Mouse (Mus musculus): ENCODE data around the gene Arfgap2. TPM values are rescaled to one million over a fixed set of nuclear protein-coding genes. Genes with fewer than 3 reads are reported as not detected.

Arfgap2 gene
- polyA plus RNA-seq, 1 experiment from 2014 or later, result 86.6 TPM

- no peak overlapping the region for H3K4me2 ChIP-seq
- ATAC-seq (ENCODE audit: low FRiP score) (no peak), DNase-seq (ENCODE audit: low spot score, missing footprints) (no peak)
- H3K36me3 ChIP-seq (ENCODE audit: control insufficient read depth, insufficient read depth, low read length), result no peaks in the 10 kb centered on the region
- H3K4me3 ChIP-seq (ENCODE audit: low read depth, low read length), result no peak overlapping the region
- H3K27me3 ChIP-seq (ENCODE audit: control insufficient read depth, insufficient read depth, low read length), result no peaks in the 10 kb centered on the region
- no peak overlapping the region for H3K27ac ChIP-seq (ENCODE audit: low read depth, low read length)
- no peaks in the 10 kb centered on the region for H3K9me3 ChIP-seq (ENCODE audit: control insufficient read depth, low read length)
- no peak overlapping the region for H3K9ac ChIP-seq (ENCODE audit: low read length)
- WGBS, result 87% methylated on average over 3 of the region's 3 CpGs
- H3K4me1 ChIP-seq (ENCODE audit: control insufficient read depth, insufficient read depth, low read length), result no peaks in the 10 kb centered on the region
Observed at GRCm38 (mm10) chr2:91294226-91294625, 29.5 kb downstream of the Arfgap2 start.

- no peak overlapping the region for H3K27ac ChIP-seq (ENCODE audit: low read depth, low read length)
- H3K9me3 ChIP-seq (ENCODE audit: control insufficient read depth, low read length), result no peaks in the 10 kb centered on the region
- no peak for DNase-seq (ENCODE audit: low spot score, missing footprints)
- H3K27me3 ChIP-seq (ENCODE audit: control insufficient read depth, insufficient read depth, low read length), result no peaks in the 10 kb centered on the region
- no peak for ATAC-seq (ENCODE audit: low FRiP score)
- no peak overlapping the region for H3K4me3 ChIP-seq (ENCODE audit: low read depth, low read length)
- no peaks in the 10 kb centered on the region for H3K4me1 ChIP-seq (ENCODE audit: control insufficient read depth, insufficient read depth, low read length)
- H3K9ac ChIP-seq (ENCODE audit: low read length), result no peak overlapping the region
- no peaks in the 10 kb centered on the region for H3K36me3 ChIP-seq (ENCODE audit: control insufficient read depth, insufficient read depth, low read length)
- no peak overlapping the region for H3K4me2 ChIP-seq
- WGBS, result 91% methylated on average over 5 of the region's 5 CpGs
Observed at GRCm38 (mm10) chr2:91295895-91296294, 31.1 kb downstream of the Arfgap2 start.

DNA sequence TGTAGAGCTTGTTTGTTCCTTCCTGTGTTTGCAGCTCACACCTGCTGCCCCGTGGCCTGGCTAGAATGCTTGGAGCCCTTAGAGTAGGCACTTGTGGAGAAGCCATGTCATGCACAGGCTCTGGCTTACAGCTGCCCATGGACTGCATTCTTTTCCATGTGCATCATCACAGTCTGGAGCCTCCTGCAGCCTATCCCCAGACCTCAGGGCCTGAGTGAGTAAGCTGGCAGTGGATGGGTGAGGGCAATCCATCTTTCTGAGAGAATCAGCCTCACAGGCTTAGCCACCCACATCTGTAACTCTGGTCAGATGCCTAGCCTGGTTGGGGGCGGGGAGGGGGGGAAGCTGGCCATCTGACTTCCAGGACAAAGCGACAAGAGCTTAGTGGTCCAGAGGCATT is 34.4 kb downstream of the Arfgap2 start:
- 61% methylated on average over 3 of the region's 3 CpGs for WGBS
- Histone ChIP-seq H3K27me3 (ENCODE audit: control insufficient read depth, insufficient read depth, low read length) (no peaks in the 10 kb centered on the region), H3K4me1 (ENCODE audit: control insufficient read depth, insufficient read depth, low read length) (no peaks in the 10 kb centered on the region), H3K4me3 (ENCODE audit: low read depth, low read length) (no peak overlapping the region), H3K9me3 (ENCODE audit: control insufficient read depth, low read length) (no peaks in the 10 kb centered on the region), H3K9ac (ENCODE audit: low read length) (no peak overlapping the region; the same call in 1 of the 2 replicates), H3K27ac (ENCODE audit: low read depth, low read length) (no peak overlapping the region; the same call in 1 of the 2 replicates), H3K36me3 (ENCODE audit: control insufficient read depth, insufficient read depth, low read length) (no peaks in the 10 kb centered on the region), H3K4me2 (no peak overlapping the region)
- ATAC-seq (ENCODE audit: low FRiP score), result no peak
- DNase-seq (ENCODE audit: low spot score, missing footprints), result no peak

GRCm38 (mm10) chr2:91300784-91301183 is 36.0 kb downstream of the Arfgap2 start:
- H3K4me2 ChIP-seq, result no peak overlapping the region
- H3K27ac ChIP-seq (ENCODE audit: low read depth, low read length), result no peak overlapping the region
- H3K9ac ChIP-seq (ENCODE audit: low read length), result no peak overlapping the region
- no peaks in the 10 kb centered on the region for H3K9me3 ChIP-seq (ENCODE audit: control insufficient read depth, low read length)
- H3K36me3 ChIP-seq (ENCODE audit: control insufficient read depth, insufficient read depth, low read length), result 0 out of 2 replicates have a peak, but pooled peaks cover 3% of the 10 kb centered on the region
- no peak overlapping the region for H3K4me3 ChIP-seq (ENCODE audit: low read depth, low read length)
- H3K27me3 ChIP-seq (ENCODE audit: control insufficient read depth, insufficient read depth, low read length), result no peaks in the 10 kb centered on the region
- DNase-seq (ENCODE audit: low spot score, missing footprints) (no peak), ATAC-seq (ENCODE audit: low FRiP score) (no peak)
- 92% methylated on average over 2 of the region's 2 CpGs for WGBS
- H3K4me1 ChIP-seq (ENCODE audit: control insufficient read depth, insufficient read depth, low read length), result no peaks in the 10 kb centered on the region

DNA sequence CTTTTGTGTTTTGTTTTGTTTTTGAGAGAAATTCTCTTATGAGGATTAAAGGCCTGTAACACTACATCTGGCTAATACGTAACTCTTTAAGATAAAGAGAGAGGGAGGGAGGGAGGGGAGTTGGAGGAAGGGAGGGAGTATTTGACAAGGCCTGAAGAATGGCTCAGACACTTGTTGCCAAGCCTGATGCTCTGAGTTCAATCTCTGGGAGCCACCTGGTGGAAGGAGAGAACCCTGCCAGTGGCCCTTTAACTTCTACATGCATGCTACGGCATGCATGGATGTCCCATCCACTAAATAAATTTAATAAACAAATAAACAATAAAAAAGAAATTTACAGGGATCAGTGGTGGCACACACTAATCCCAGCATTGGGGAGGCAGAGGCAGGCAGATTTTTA is 37.1 kb downstream of the Arfgap2 start:
- Histone ChIP-seq H3K4me1 (ENCODE audit: control insufficient read depth, insufficient read depth, low read length) (no peaks in the 10 kb centered on the region), H3K4me3 (ENCODE audit: low read depth, low read length) (no peak overlapping the region), H3K4me2 (no peak overlapping the region), H3K9ac (ENCODE audit: low read length) (no peak overlapping the region), H3K27ac (ENCODE audit: low read depth, low read length) (no peak overlapping the region), H3K27me3 (ENCODE audit: control insufficient read depth, insufficient read depth, low read length) (no peaks in the 10 kb centered on the region), H3K9me3 (ENCODE audit: control insufficient read depth, low read length) (no peaks in the 10 kb centered on the region), H3K36me3 (ENCODE audit: control insufficient read depth, insufficient read depth, low read length) (0 out of 2 replicates have a peak, but pooled peaks cover 3% of the 10 kb centered on the region)
- DNase-seq (ENCODE audit: low spot score, missing footprints), result no peak
- ATAC-seq (ENCODE audit: low FRiP score), result no peak
- WGBS, result 86% methylated on average over 2 of the region's 2 CpGs

DNA sequence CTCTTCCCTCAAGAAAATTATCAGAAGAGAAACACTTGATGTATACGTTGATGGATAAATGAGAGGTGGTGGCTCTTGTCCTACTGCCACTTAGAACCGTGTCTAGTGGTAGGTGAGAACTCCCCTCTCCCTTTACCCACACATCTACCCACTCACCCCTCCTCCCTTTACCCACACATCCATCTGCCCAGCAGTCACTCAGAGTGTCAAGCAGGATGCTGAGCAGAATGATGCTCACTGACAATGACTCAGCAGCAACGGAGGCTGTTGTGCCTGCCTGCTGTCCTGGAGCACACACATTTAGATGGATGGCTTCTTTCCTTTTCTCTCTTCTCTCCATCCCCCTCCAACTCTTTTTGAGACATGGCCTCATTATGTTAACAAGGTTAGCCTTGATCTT is 38.1 kb downstream of the Arfgap2 start:
- Histone ChIP-seq H3K27ac (ENCODE audit: low read depth, low read length) (no peak overlapping the region), H3K4me2 (no peak overlapping the region), H3K4me1 (ENCODE audit: control insufficient read depth, insufficient read depth, low read length) (no peaks in the 10 kb centered on the region), H3K9me3 (ENCODE audit: control insufficient read depth, low read length) (no peaks in the 10 kb centered on the region), H3K27me3 (ENCODE audit: control insufficient read depth, insufficient read depth, low read length) (no peaks in the 10 kb centered on the region), H3K9ac (ENCODE audit: low read length) (no peak overlapping the region), H3K36me3 (ENCODE audit: control insufficient read depth, insufficient read depth, low read length) (0 out of 2 replicates have a peak, but pooled peaks cover 3% of the 10 kb centered on the region), H3K4me3 (ENCODE audit: low read depth, low read length) (no peak overlapping the region)
- ATAC-seq (ENCODE audit: low FRiP score) (no peak), DNase-seq (ENCODE audit: low spot score, missing footprints) (no peak)
- WGBS, result 92% methylated on average over 3 of the region's 3 CpGs

GRCm38 (mm10) chr2:91305926-91306325 is 41.2 kb downstream of the Arfgap2 start:
- H3K27ac ChIP-seq (ENCODE audit: low read depth, low read length), result no peak overlapping the region
- H3K4me1 ChIP-seq (ENCODE audit: control insufficient read depth, insufficient read depth, low read length), result no peaks in the 10 kb centered on the region
- H3K4me3 ChIP-seq (ENCODE audit: low read depth, low read length), result no peak overlapping the region
- DNase-seq (ENCODE audit: low spot score, missing footprints) (no peak), ATAC-seq (ENCODE audit: low FRiP score) (no peak)
- no peak overlapping the region for H3K4me2 ChIP-seq
- WGBS, result 94% methylated on average over 9 of the region's 9 CpGs
- no peaks in the 10 kb centered on the region for H3K9me3 ChIP-seq (ENCODE audit: control insufficient read depth, low read length)
- H3K9ac ChIP-seq (ENCODE audit: low read length), result no peak overlapping the region
- 0 out of 2 replicates have a peak, but pooled peaks cover 3% of the 10 kb centered on the region for H3K36me3 ChIP-seq (ENCODE audit: control insufficient read depth, insufficient read depth, low read length)
- no peaks in the 10 kb centered on the region for H3K27me3 ChIP-seq (ENCODE audit: control insufficient read depth, insufficient read depth, low read length)

- Histone ChIP-seq H3K9ac (ENCODE audit: low read length) (no peak overlapping the region), H3K36me3 (ENCODE audit: control insufficient read depth, insufficient read depth, low read length) (0 out of 2 replicates have a peak, but pooled peaks cover 3% of the 10 kb centered on the region), H3K4me1 (ENCODE audit: control insufficient read depth, insufficient read depth, low read length) (no peaks in the 10 kb centered on the region), H3K9me3 (ENCODE audit: control insufficient read depth, low read length) (no peaks in the 10 kb centered on the region), H3K4me2 (no peak overlapping the region), H3K27ac (ENCODE audit: low read depth, low read length) (no peak overlapping the region), H3K27me3 (ENCODE audit: control insufficient read depth, insufficient read depth, low read length) (no peaks in the 10 kb centered on the region), H3K4me3 (ENCODE audit: low read depth, low read length) (no peak overlapping the region)
- DNase-seq (ENCODE audit: low spot score, missing footprints) (no peak), ATAC-seq (ENCODE audit: low FRiP score) (no peak)
Observed at GRCm38 (mm10) chr2:91306589-91306988, 41.8 kb downstream of the Arfgap2 start.

DNA sequence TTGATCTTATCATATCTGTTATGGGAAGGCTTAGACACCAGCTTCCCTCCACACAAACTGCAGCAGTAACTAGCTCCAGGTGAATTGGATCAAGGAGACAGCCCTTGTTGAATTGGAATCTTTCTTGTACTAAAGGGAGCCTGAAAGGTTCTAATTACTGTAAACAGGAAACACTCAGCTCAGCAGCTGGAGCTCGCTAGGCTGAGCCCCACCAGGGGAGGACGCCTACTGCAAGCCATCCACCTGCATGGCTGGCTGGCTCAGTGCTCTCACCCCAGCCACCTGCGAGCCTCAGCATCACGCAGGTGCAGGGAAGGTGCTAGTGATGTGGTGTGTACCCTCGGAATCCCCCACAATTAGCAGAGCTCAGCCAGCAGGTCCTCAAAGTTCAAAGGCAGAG is 43.9 kb downstream of the Arfgap2 start:
- Histone ChIP-seq H3K27me3 (ENCODE audit: control insufficient read depth, insufficient read depth, low read length) (no peaks in the 10 kb centered on the region), H3K4me3 (ENCODE audit: low read depth, low read length) (no peak overlapping the region), H3K27ac (ENCODE audit: low read depth, low read length) (no peak overlapping the region), H3K9me3 (ENCODE audit: control insufficient read depth, low read length) (no peaks in the 10 kb centered on the region), H3K4me1 (ENCODE audit: control insufficient read depth, insufficient read depth, low read length) (peaks cover 13% of the 10 kb centered on the region), H3K9ac (ENCODE audit: low read length) (no peak overlapping the region), H3K4me2 (no peak overlapping the region), H3K36me3 (ENCODE audit: control insufficient read depth, insufficient read depth, low read length) (0 out of 2 replicates have a peak, but pooled peaks cover 3% of the 10 kb centered on the region)
- WGBS, result 53% methylated on average over 5 of the region's 5 CpGs
- ATAC-seq (ENCODE audit: low FRiP score), result no peak
- DNase-seq (ENCODE audit: low spot score, missing footprints), result no peak
